Mouse (Mus musculus): ENCODE measurements around the gene Synm. TPM values are rescaled to one million over a fixed set of nuclear protein-coding genes. Genes with fewer than 3 reads are reported as not detected.

Gene Synm
- 4.8 and 5.8 TPM in 2 replicates for polyA plus RNA-seq (2015; fragmentation: Nextera tagmentation; extraction: Ambion mirVana)

GRCm38 (mm10) chr7:67759629-67759995, at the start of gene Synm:
Synm (minus strand) TSS chr7:67759742.
- peak; percentile 56 for DNase-seq (ENCODE audit: low spot score)

GRCm38 (mm10) chr7:67803857-67804215, 44.3 kb upstream of the Synm start:
- no peak for DNase-seq (ENCODE audit: low spot score)

- DNase-seq (ENCODE audit: low spot score) = peak; percentile 75
Observed at GRCm38 (mm10) chr7:67803015-67803856, 43.7 kb upstream of the Synm start.

- DNase-seq (ENCODE audit: low spot score) = no peak
Observed at GRCm38 (mm10) chr7:67801022-67801421, 41.5 kb upstream of the Synm start.

- no peak for DNase-seq (ENCODE audit: low spot score)
Observed at GRCm38 (mm10) chr7:67800547-67800946, 41.0 kb upstream of the Synm start.

GRCm38 (mm10) chr7:67798476-67798875, 38.9 kb upstream of the Synm start:
- DNase-seq (ENCODE audit: low spot score) = no peak

GRCm38 (mm10) chr7:67797065-67797464, 37.5 kb upstream of the Synm start:
- DNase-seq (ENCODE audit: low spot score) = no peak

- no peak for DNase-seq (ENCODE audit: low spot score)
Observed at GRCm38 (mm10) chr7:67793449-67793848, 33.9 kb upstream of the Synm start.

GRCm38 (mm10) chr7:67791256-67791655, 31.7 kb upstream of the Synm start:
- DNase-seq (ENCODE audit: low spot score) = no peak

- DNase-seq (ENCODE audit: low spot score) = peak; percentile 63
Observed at GRCm38 (mm10) chr7:67788713-67789112, 29.2 kb upstream of the Synm start.

GRCm38 (mm10) chr7:67787861-67788260, 28.3 kb upstream of the Synm start:
- no peak for DNase-seq (ENCODE audit: low spot score)

GRCm38 (mm10) chr7:67776636-67777305, 17.2 kb upstream of the Synm start:
- no peak for DNase-seq (ENCODE audit: low spot score)

GRCm38 (mm10) chr7:67775623-67776022, 16.1 kb upstream of the Synm start:
- DNase-seq (ENCODE audit: low spot score) = no peak

GRCm38 (mm10) chr7:67772231-67772630, 12.7 kb upstream of the Synm start:
- no peak for DNase-seq (ENCODE audit: low spot score)

- DNase-seq (ENCODE audit: low spot score) = no peak
Observed at GRCm38 (mm10) chr7:67769487-67769886, 9.9 kb upstream of the Synm start.

GRCm38 (mm10) chr7:67768125-67768524, 8.6 kb upstream of the Synm start:
- no peak for DNase-seq (ENCODE audit: low spot score)

GRCm38 (mm10) chr7:67763625-67764024, 4.1 kb upstream of the Synm start:
- no peak for DNase-seq (ENCODE audit: low spot score)

GRCm38 (mm10) chr7:67758858-67759628, 499 bp downstream of the Synm start:
- peak; percentile 26 for DNase-seq (ENCODE audit: low spot score)

GRCm38 (mm10) chr7:67758506-67758857, 1.1 kb downstream of the Synm start:
- DNase-seq (ENCODE audit: low spot score) = no peak

- DNase-seq (ENCODE audit: low spot score) = no peak
Observed at GRCm38 (mm10) chr7:67756636-67757035, 2.9 kb downstream of the Synm start.

- DNase-seq (ENCODE audit: low spot score) = no peak
Observed at GRCm38 (mm10) chr7:67755366-67755765, 4.2 kb downstream of the Synm start.

GRCm38 (mm10) chr7:67754606-67755005, 4.9 kb downstream of the Synm start:
- DNase-seq (ENCODE audit: low spot score) = no peak

All from thymus, postnatal 0 days (tissue).